Mouse (Mus musculus) limb, embryonic 15.5 days (tissue): Measurements from ENCODE around the gene Exoc7. TPM values are rescaled to one million over a fixed set of nuclear protein-coding genes. Genes with fewer than 3 reads are reported as not detected.
A peak's percentile ranks its signal among the peaks of the same experiment; 100 is the strongest.
"Not testable (repeated sequence)": the region's sequence is repeated elsewhere in the genome, so short reads cannot be mapped to it uniquely, and the experiment has no call there.

ENCODE experiments used
- ATAC-seq: fragments of 200-750 bp; cut with Nextera tagmentation; 2 replicates; pipeline ENCODE4 v1.8.0; 2017; ENCODE audit warnings: low read depth, moderate TSS enrichment; ENCODE audit not compliant: insufficient number of reproducible peaks, low FRiP score, low TSS enrichment
- H3K27ac ChIP-seq: fragments of 300-500 bp; sonication (generic); 2 replicates; pipeline ENCODE4 v1.5.1; 2015; ENCODE audit warnings: moderate library complexity, mild to moderate bottlenecking, inconsistent platforms
- H3K27me3 ChIP-seq: fragments of 300-500 bp; sonication (generic); 2 replicates; pipeline ENCODE4 v1.6.1; 2015; ENCODE audit warnings: inconsistent platforms
- H3K36me3 ChIP-seq: fragments of 300-500 bp; sonication (generic); 2 replicates; pipeline ENCODE4 v1.6.1; 2015; ENCODE audit warnings: inconsistent platforms
- H3K4me1 ChIP-seq: fragments of 300-500 bp; sonication (generic); 2 replicates; pipeline ENCODE4 v1.6.1; 2015; ENCODE audit warnings: inconsistent platforms
- H3K4me2 ChIP-seq: fragments of 300-500 bp; sonication (generic); 2 replicates; pipeline ENCODE4 v1.6.1; 2015; ENCODE audit warnings: mild to moderate bottlenecking, inconsistent platforms
- H3K4me3 ChIP-seq: fragments of 300-500 bp; sonication (generic); 2 replicates; pipeline ENCODE4 v1.5.1; 2015; ENCODE audit warnings: mild to moderate bottlenecking, inconsistent platforms
- H3K9ac ChIP-seq: fragments of 300-500 bp; sonication (generic); 2 replicates; pipeline ENCODE4 v1.6.1; 2015; ENCODE audit warnings: inconsistent platforms
- H3K9me3 ChIP-seq: fragments of 300-500 bp; sonication (generic); 2 replicates; pipeline ENCODE4 v1.6.1; 2016; ENCODE audit warnings: inconsistent platforms
- WGBS: fragments of 180-500 bp; shearing (Covaris S2); methylation state at CpG from one replicate; pipeline ENCODE4 v1.1.7; 2015; 5-methylcytosine and 5-hydroxymethylcytosine counted together
- polyA plus RNA-seq: library from polyadenylated mRNA; unstranded; fragments of >200 nt; fragmentation: Nextera tagmentation; extraction: Ambion mirVana; gene quantifications from 2 replicates; pipeline ENCODE4 v1.2.1, GENCODE M21; 2015

Gene Exoc7
- polyA plus RNA-seq, 1 experiment from 2014 or later, result 66.2 TPM

DNA sequence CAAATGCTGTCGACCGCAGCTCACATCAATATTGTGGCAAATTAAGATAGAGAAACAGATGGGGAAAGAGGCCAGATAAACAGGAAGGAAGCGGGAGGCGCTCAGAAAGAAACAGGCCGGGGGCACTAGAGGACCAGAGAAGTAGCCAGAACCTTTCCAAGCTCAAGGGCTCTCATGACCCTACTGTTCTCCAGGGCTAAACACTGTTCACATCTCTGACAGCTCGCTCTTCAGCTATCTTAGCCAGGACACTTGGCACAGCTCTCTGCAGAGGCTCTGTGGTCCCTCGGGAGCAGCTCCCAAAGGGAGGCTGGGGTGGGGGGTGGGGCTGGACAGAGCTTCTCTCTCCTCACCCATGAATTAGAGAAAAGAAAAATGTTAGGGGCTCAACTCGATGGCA, 16.5 kb downstream of the Exoc7 start:
- no peak overlapping the region for H3K4me2 ChIP-seq
- no peak overlapping the region for H3K4me3 ChIP-seq
- H3K9ac ChIP-seq, result no peak overlapping the region
- H3K9me3 ChIP-seq, result no peaks in the 10 kb centered on the region
- ATAC-seq, result no peak
- WGBS, result 79% methylated on average over 8 of the region's 8 CpGs
- H3K27ac ChIP-seq, result no peak overlapping the region
- peaks cover 7% of the 10 kb centered on the region for H3K27me3 ChIP-seq
- peaks cover 81% of the 10 kb centered on the region for H3K36me3 ChIP-seq
- peaks cover 11% of the 10 kb centered on the region; the same call in 1 of the 2 replicates for H3K4me1 ChIP-seq

DNA sequence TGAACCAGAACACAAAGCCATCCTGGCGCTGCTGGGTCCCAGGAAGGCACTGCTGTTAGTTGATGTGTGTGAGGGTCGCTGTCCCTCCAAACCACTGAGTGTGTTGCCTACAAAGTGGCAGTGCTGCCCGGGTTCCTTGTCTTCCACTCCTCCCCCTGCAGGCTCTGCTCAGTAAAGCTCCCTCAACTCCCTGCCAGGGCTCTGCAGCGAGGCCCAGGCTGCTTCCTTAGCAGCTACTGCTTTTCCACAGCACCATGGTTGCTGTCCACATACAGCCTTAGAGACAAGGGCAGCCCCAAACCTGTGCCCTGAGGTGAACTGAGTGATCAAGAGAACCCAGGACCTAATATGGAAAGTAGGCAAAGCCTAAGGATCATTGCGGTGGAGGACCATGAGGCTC, 19.7 kb downstream of the Exoc7 start:
- 75% methylated on average over 5 of the region's 5 CpGs for WGBS
- H3K9ac ChIP-seq, result no peak overlapping the region
- H3K27me3 ChIP-seq, result peaks cover 39% of the 10 kb centered on the region
- no peak overlapping the region for H3K27ac ChIP-seq
- peaks cover 51% of the 10 kb centered on the region for H3K36me3 ChIP-seq
- H3K4me3 ChIP-seq, result no peak overlapping the region
- no peak overlapping the region for H3K4me2 ChIP-seq
- peaks cover 17% of the 10 kb centered on the region for H3K4me1 ChIP-seq
- no peak for ATAC-seq
- no peaks in the 10 kb centered on the region for H3K9me3 ChIP-seq

DNA sequence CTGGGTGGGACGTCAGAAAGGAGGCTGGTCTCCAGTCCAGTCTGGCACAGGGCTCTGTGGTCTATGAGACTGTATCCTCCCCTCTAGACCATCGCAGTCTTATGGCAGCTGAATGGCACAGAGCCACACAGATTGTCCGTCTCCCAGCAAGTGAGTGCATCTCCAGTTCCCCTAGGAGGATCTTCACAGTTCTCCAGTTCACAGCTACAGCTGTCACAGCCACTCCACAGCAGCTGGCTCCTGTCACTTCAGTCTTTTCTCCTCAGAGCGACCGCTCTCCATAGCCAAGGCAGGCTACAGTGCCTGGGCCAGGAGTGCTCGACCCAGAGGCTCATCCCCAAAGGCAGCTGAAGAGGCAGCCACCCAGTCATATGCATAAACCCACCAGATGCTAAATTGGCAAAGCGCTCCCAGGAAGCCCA, 21.3 kb downstream of the Exoc7 start:
- no peak overlapping the region for H3K9ac ChIP-seq
- H3K27me3 ChIP-seq, result peaks cover 55% of the 10 kb centered on the region
- H3K4me3 ChIP-seq, result no peak overlapping the region
- ATAC-seq, result peak; percentile 62
- H3K36me3 ChIP-seq, result peaks cover 36% of the 10 kb centered on the region
- H3K4me1 ChIP-seq, result peaks cover 33% of the 10 kb centered on the region
- 71% methylated on average over 7 of the region's 7 CpGs for whole genome bisulfite sequencing
- H3K27ac ChIP-seq, result no peak overlapping the region
- H3K4me2 ChIP-seq, result no peak overlapping the region
- no peaks in the 10 kb centered on the region for H3K9me3 ChIP-seq

DNA sequence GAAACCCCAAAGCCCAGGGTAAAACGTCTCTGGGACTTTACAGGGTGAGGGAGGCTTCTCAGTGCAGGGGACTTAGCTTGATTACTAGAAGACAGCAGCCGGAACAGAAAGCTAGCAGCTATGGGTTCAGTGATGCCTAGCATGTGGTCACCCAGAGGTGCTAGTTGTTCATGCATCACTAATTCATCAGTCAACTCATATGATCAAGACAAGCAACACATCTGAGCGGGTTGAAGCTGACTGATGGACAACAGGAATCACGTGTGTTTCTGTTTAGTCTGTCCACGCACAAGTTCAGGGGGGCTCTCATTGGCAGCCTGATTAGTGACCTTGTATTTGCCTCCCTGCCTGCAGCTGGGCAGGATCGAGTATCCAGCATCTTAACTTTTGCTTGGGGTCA, 23.1 kb downstream of the Exoc7 start:
- peaks cover 66% of the 10 kb centered on the region for H3K27me3 ChIP-seq
- H3K36me3 ChIP-seq, result peaks cover 18% of the 10 kb centered on the region
- H3K4me3 ChIP-seq, result no peak overlapping the region
- no peak overlapping the region for H3K9ac ChIP-seq
- no peak for ATAC-seq
- H3K9me3 ChIP-seq, result no peaks in the 10 kb centered on the region
- no peak overlapping the region for H3K4me2 ChIP-seq
- WGBS, result 43% methylated on average over 6 of the region's 6 CpGs
- no peak overlapping the region for H3K27ac ChIP-seq
- peaks cover 34% of the 10 kb centered on the region for H3K4me1 ChIP-seq

DNA sequence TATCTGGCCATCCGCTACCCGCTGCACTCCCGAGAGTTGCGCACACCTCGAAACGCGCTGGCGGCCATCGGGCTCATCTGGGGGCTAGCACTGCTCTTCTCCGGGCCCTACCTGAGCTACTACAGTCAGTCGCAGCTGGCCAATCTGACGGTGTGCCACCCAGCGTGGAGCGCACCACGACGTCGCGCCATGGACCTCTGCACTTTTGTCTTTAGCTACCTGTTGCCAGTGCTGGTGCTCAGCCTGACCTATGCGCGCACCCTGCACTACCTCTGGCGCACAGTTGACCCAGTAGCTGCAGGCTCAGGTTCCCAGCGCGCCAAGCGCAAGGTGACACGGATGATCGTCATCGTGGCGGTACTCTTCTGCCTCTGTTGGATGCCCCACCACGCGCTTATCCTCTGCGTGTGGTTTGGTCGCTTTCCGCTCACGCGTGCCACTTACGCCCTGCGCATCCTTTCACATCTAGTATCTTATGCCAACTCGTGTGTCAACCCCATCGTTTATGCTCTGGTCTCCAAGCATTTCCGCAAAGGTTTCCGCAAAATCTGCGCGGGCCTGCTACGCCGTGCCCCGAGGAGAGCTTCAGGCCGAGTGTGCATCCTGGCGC, 24.0 kb downstream of the Exoc7 start:
- ATAC-seq, result no peak
- 8% methylated on average over 48 of the region's 48 CpGs for WGBS
- peak overlapping the region; percentile 4; the same call in 1 of the 2 replicates for H3K4me3 ChIP-seq

DNA sequence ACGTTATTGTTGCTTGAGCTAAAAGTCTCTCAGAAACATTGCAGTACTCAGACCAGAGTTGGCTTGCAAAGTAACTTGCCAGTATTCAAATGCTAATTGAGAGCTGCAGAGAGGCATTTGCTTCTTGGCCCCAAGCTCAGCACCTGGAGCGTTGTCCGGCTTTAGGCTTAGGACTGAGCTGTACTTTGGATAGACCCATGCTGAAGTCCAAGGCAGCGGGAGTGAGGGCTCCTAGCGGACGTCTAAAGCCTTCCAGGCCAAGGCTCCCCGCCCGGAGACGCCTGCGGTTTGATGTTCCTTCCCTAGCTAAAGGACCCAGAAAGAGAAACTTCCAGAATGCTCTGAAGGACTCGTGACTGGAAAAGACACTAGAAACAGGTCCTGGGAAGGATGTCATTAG, 24.9 kb downstream of the Exoc7 start:
- H3K9ac ChIP-seq, result no peak overlapping the region
- H3K27ac ChIP-seq, result no peak overlapping the region
- peaks cover 28% of the 10 kb centered on the region for H3K4me1 ChIP-seq
- H3K36me3 ChIP-seq, result no peaks in the 10 kb centered on the region; the same call in 1 of the 2 replicates
- H3K27me3 ChIP-seq, result peaks cover 66% of the 10 kb centered on the region
- H3K4me2 ChIP-seq, result no peak overlapping the region; the same call in none of the 2 replicates
- H3K9me3 ChIP-seq, result no peaks in the 10 kb centered on the region
- no peak for ATAC-seq
- peak overlapping the region; percentile 36 for H3K4me3 ChIP-seq
- WGBS, result 3% methylated on average over 11 of the region's 11 CpGs

More for the DNA sequence above, 24.0 kb downstream of the Exoc7 start:
- Histone ChIP-seq H3K27ac (no peak overlapping the region), H3K9me3 (no peaks in the 10 kb centered on the region), H3K4me2 (0 out of 2 replicates have a peak overlapping the region, but pooled peaks have one; percentile 10), H3K36me3 (peaks cover 9% of the 10 kb centered on the region), H3K27me3 (peaks cover 66% of the 10 kb centered on the region), H3K9ac (no peak overlapping the region), H3K4me1 (peaks cover 34% of the 10 kb centered on the region)

DNA sequence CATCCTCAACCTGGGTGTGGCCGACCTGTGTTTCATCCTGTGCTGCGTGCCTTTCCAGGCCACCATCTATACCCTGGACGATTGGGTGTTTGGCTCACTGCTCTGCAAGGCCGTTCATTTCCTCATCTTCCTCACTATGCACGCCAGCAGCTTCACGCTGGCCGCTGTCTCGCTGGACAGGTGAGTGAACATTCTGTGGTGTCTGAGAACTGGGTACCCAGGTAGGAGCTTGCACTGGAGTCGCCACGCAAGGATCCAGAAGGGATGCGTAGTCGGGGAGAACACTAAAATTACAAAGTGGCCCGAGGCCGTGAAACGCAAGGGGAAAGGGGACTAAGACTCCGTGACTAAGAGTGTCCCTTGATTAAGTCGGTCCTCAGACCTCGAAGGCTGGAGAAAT, 25.4 kb downstream of the Exoc7 start:
- Histone ChIP-seq H3K9me3 (no peaks in the 10 kb centered on the region), H3K4me2 (peak overlapping the region; percentile 54), H3K4me3 (peak overlapping the region; percentile 36), H3K27ac (no peak overlapping the region), H3K36me3 (no peaks in the 10 kb centered on the region), H3K4me1 (peaks cover 28% of the 10 kb centered on the region), H3K9ac (peak overlapping the region; percentile 26; the same call in 1 of the 2 replicates), H3K27me3 (peaks cover 66% of the 10 kb centered on the region)
- 3% methylated on average over 18 of the region's 18 CpGs for WGBS
- no peak for ATAC-seq

DNA sequence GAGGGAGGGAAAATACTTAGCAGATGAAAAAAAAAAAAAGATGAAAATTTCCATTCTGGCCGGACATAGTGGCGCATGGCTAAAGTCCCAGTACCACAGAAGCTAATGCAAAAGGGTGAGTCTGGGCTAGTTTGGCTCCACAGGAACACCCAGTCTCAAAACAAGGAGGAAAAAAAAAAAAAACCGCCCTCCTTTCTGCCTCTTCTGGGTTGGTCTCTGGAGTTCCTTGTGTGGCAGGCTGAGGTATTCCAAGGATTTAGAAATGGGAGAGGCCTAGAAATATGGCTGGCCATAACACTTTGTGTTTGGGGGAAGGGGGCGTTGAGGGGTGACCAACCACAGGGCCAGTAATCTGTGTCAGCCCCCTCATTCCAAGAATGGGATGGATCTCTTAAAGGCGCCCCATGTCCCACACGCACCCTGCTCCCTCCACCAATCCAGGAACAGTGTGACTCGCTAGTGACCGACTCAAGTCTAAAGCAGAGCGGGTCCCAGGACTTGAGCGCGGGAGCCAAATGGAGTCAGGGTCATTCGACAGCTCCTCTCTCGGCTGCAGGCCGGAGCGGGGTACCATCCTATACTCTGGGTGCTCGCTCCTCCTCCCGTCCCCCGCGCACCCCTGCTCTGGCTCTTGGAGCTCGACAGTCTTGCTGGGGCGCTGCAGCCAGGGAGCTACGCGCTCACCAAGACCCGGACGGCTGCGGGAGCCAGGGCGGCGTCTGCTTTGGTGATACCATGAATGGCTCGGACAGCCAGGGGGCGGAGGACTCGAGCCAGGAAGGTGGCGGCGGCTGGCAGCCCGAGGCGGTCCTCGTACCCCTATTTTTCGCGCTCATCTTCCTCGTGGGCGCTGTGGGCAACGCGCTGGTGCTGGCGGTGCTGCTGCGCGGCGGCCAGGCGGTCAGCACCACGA, 26.0 kb downstream of the Exoc7 start, which contains the start of gene Galr2:
Gene Galr2, plus strand, starts transcription at position 189 of the 913 bp plus-strand sequence.
- H3K27ac ChIP-seq, result no peak within 1 kb of the TSS

DNA sequence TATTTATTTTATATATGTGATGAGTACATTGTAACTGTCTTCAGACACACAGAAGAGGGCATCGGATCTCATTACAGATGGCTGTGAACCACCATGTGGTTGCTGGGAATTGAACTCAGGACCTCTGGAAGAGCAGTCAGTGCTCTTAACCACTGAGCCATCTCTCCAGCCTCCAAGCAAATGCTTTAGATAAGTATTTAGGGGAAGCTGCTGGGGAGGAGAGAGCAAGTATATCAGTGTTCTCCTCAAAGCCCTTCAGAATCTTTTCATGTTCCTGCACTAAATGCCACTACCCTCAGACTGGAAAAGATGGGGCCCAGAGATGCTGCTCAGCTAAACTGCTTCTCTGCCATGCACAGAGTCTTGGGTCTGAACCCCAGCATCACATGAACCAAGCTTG, 29.8 kb downstream of the Exoc7 start:
- not testable (repeated sequence) for H3K36me3 ChIP-seq, H3K4me3 ChIP-seq, H3K4me2 ChIP-seq, H3K27ac ChIP-seq, H3K9me3 ChIP-seq, H3K9ac ChIP-seq, ATAC-seq
- Histone ChIP-seq H3K27me3 (peaks cover 26% of the 10 kb centered on the region), H3K4me1 (peaks cover 29% of the 10 kb centered on the region)
- WGBS, result 81% methylated on average over 1 of the region's 1 CpGs

More for the DNA sequence above, 26.0 kb downstream of the Exoc7 start, which contains the start of gene Galr2:
- Histone ChIP-seq H3K9me3 (no peaks in the 10 kb centered on the region), H3K9ac (peak within 1 kb of the TSS; percentile 26; the same call in 1 of the 2 replicates), H3K4me3 (peak within 1 kb of the TSS; percentile 36), H3K4me2 (peak within 1 kb of the TSS; percentile 54), H3K4me1 (peaks cover 27% of the 10 kb centered on the region), H3K36me3 (no peaks in the 10 kb centered on the region), H3K27me3 (peaks cover 64% of the 10 kb centered on the region)
- ATAC-seq, result no peak
- 6% methylated on average over 48 of the region's 48 CpGs for WGBS

DNA sequence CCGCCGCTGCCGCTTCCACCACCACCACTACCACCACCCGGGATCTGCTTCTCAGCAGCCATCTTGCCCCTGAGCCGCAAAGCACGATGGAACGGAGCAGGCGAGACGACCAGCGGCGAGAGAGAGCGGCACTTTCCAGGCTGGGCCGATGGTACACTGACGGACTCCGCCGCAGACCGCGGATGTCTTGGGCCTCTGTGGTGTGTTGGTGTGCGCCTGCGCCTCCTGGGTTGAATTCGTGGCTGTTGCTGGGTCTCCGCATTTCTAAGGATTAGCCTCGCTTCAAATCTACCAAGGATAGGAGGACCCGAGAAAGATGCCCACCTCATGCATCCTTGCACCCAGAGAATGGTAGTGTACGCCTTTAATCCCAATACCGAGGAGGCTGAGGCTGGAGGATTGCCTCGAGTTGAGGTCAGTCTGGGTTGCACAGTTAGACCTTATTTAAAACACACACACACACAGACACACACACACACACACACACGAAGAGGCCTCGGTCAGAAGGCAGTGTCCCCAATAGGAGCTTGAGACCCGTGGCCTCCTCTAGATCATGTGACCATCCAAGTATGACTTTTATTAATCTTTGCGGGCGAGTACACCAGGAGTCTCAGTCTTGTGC, 32.9 kb downstream of the Exoc7 start, which contains the start of gene Srp68:
Gene Srp68, minus strand, starts transcription at position 173 of the 622 bp plus-strand sequence.
- ATAC-seq, result peak; percentile 95
- H3K27me3 ChIP-seq, result no peaks in the 10 kb centered on the region
- peak within 1 kb of the TSS; percentile 89 for H3K4me3 ChIP-seq
- H3K9me3 ChIP-seq, result no peaks in the 10 kb centered on the region
- peak within 1 kb of the TSS; percentile 87 for H3K9ac ChIP-seq
- H3K4me2 ChIP-seq, result peak within 1 kb of the TSS; percentile 67
- peaks cover 29% of the 10 kb centered on the region for H3K36me3 ChIP-seq
- WGBS, result 2% methylated on average over 32 of the region's 32 CpGs
- H3K4me1 ChIP-seq, result peaks cover 28% of the 10 kb centered on the region
- H3K27ac ChIP-seq, result peak within 1 kb of the TSS; percentile 89

DNA sequence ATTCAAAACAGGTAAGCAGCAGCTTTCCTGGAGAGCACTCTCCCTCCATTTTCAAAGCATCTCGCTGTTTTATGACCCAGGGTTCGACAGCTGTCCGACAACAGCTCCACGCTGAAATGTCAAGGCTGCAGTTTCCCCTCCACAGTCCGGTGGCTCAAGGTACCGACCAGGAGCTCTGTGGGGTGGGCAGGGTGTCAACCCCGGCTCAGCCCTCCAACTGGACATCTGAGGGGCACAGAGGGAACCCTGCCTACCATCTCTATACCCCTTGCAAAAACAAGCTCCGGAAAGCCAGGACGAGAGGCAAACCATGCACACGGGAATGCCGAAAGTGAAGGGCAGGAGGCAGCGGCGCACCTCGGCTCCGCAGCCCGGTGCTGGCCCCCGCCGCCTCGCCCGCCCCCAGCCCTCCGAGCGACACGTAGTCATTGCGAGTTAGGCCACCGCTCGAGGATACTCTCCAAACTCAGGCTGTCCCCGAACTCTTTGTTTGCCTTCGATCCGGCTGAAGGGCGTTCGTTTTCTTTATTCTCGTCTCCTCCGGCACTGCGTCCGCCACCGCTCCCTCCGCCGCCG, 33.5 kb downstream of the Exoc7 start:
- no peaks in the 10 kb centered on the region for H3K27me3 ChIP-seq
- WGBS, result under 1% methylated on average over 39 of the region's 39 CpGs
- H3K9me3 ChIP-seq, result no peaks in the 10 kb centered on the region
- peak; percentile 59; the same call in 1 of the 2 replicates for ATAC-seq
- H3K9ac ChIP-seq, result peak overlapping the region; percentile 87
- peak overlapping the region; percentile 89 for H3K4me3 ChIP-seq
- H3K27ac ChIP-seq, result peak overlapping the region; percentile 89
- H3K36me3 ChIP-seq, result peaks cover 33% of the 10 kb centered on the region
- peaks cover 28% of the 10 kb centered on the region for H3K4me1 ChIP-seq
- peak overlapping the region; percentile 67 for H3K4me2 ChIP-seq
